In genomic region chr4:75973322-75973721, GRCm38 (mm10) we compare ENCODE assay signal across 10 mouse cellular contexts.
A peak's percentile ranks its signal among the peaks of the same experiment; 100 is the strongest.
DNase-seq lines count a peak whose midpoint lies in the region; TF ChIP-seq lines count a peak whose summit lies in the region.
"Had no signal": no experiment of that assay in that cellular context is flagged by ENCODE, and none has a peak within 500 bp of the region (broad histone marks: within the 10 kb centered on the region; RNA-seq: fewer than 3 reads in every experiment).

No protein-coding gene starts in this region.

- no peak for TF ChIP-seq CTCF in brain, embryonic 14.5 days (IDR thresholded peaks at IDR 0.05; ENCODE audit: borderline replicate concordance, extremely low read depth, insufficient read depth, insufficient read length)

- peak; percentile 12 to 24 for DNase-seq in cerebellum, postnatal 10 days
- no peak for DNase-seq in cerebellum, adult 8-10 months
- DNase-seq in layer of hippocampus, adult 11-12 months (ENCODE audit: low spot score) = peak; percentile 20
- no peak for DNase-seq in layer of hippocampus, postnatal 25 days (ENCODE audit: extremely low spot score in 1 of 2, low spot score in 1 of 2)
- peak; percentile 75 for DNase-seq in brain, embryonic 14.5 days (ENCODE audit: low read depth)
- peak; percentile 48 for DNase-seq in layer of hippocampus, adult 9-11 months
- DNase-seq in heart, adult 18-20 months = no peak
- no peak for DNase-seq in heart, postnatal 4 days
- DNase-seq: cerebellum, adult 11-12 months; lung, adult 2 months had no signal

- no peak for TF ChIP-seq POLR2A in brain, embryonic 14.5 days (IDR thresholded peaks at IDR 0.05; ENCODE audit: borderline replicate concordance, extremely low read depth, insufficient read depth, insufficient read length, poor library complexity, severe bottlenecking)

Comparison
In these comparisons a context has a peak if more than half of its experiments do, and no peak if none do; other contexts are left out.
1. DNase-seq: peak in cerebellum, postnatal 10 days (2 of 2), layer of hippocampus, adult 11-12 months (single experiment), brain, embryonic 14.5 days (single experiment) and layer of hippocampus, adult 9-11 months (single experiment); none in cerebellum, adult 8-10 months (single experiment), layer of hippocampus, postnatal 25 days (0 of 2), heart, adult 18-20 months (0 of 2) and heart, postnatal 4 days (single experiment).